Comparison of ENCODE assay signal across 31 mouse cellular contexts in the genomic region with DNA sequence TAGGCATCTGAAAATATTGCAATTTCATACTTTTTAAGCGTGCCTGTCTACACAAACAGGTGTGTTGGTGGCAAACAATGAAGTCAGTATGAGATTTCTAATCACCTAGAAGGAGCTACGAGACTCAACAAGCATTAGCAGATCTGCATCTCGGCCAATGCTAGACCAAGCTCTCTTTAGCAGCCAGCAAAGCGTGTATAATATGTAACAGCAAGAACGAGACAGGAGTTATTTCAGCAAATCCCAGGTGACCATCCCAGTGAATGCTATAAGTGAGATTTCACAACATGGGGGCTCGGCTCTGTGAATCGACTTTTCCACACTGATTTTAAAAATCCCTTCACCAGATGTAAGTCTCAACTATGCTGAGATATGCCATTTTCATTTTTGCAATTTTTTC.
DNase-seq lines count a peak whose midpoint lies in the region; ATAC-seq and TF ChIP-seq lines count a peak whose summit lies in the region.
"Had no signal": no experiment of that assay in that cellular context is flagged by ENCODE, and none has a peak within 500 bp of the region (broad histone marks: within the 10 kb centered on the region; RNA-seq: fewer than 3 reads in every experiment).

No protein-coding gene starts in this region.

- no peak overlapping the region for H3K9ac ChIP-seq in embryonic facial prominence, embryonic 13.5 days
- no peak overlapping the region for H3K9ac ChIP-seq in kidney, embryonic 15.5 days
- no peak overlapping the region for H3K9ac ChIP-seq in limb, embryonic 14.5 days (ENCODE audit: low read depth, low read length, severe bottlenecking)
- H3K9ac ChIP-seq: heart, embryonic 12.5 days; hindbrain, embryonic 13.5 days; liver, embryonic 12.5 days; liver, postnatal 0 days; neural tube, embryonic 13.5 days; stomach, embryonic 15.5 days had no signal

- ATAC-seq in embryonic facial prominence, embryonic 13.5 days (ENCODE audit: insufficient number of reproducible peaks, insufficient read depth, low FRiP score, low TSS enrichment, low read depth), result no peak
- ATAC-seq in kidney, embryonic 15.5 days (replicated peaks; ENCODE audit: low FRiP score), result no peak
- ATAC-seq in limb, embryonic 14.5 days (ENCODE audit: low FRiP score, low read depth), result peak; percentile 79
- ATAC-seq: activated CD4-positive, CD25-positive, alpha-beta regulatory T cell, adult 4 months; inflammation-experienced regulatory T-cells, adult 6 months; liver, embryonic 12.5 days; liver, postnatal 0 days had no signal

- no peaks in the 10 kb centered on the region for H3K36me3 ChIP-seq in embryonic facial prominence, embryonic 13.5 days
- no peaks in the 10 kb centered on the region for H3K36me3 ChIP-seq in embryonic facial prominence, embryonic 10.5 days (replicated peaks)
- no peaks in the 10 kb centered on the region for H3K36me3 ChIP-seq in kidney, embryonic 15.5 days
- H3K36me3 ChIP-seq in limb, embryonic 14.5 days (ENCODE audit: control insufficient read depth, insufficient read depth, low read length), result no peaks in the 10 kb centered on the region
- H3K36me3 ChIP-seq: heart, embryonic 12.5 days; hindbrain, embryonic 13.5 days; liver, embryonic 12.5 days; neural tube, embryonic 13.5 days; stomach, embryonic 15.5 days had no signal

- TF ChIP-seq POLR2A in brain, embryonic 14.5 days (IDR thresholded peaks at IDR 0.05; ENCODE audit: borderline replicate concordance, extremely low read depth, insufficient read depth, insufficient read length, poor library complexity, severe bottlenecking), result no peak
- no peak for TF ChIP-seq POLR2A in limb, embryonic 14.5 days (IDR thresholded peaks at IDR 0.05; ENCODE audit: borderline replicate concordance, extremely low read depth, insufficient read depth, insufficient read length)

- H3K9me3 ChIP-seq in embryonic facial prominence, embryonic 13.5 days, result no peaks in the 10 kb centered on the region
- H3K9me3 ChIP-seq in embryonic facial prominence, embryonic 10.5 days, result no peaks in the 10 kb centered on the region
- no peaks in the 10 kb centered on the region for H3K9me3 ChIP-seq in kidney, embryonic 15.5 days (replicated peaks)
- H3K9me3 ChIP-seq in limb, embryonic 14.5 days (ENCODE audit: control insufficient read depth, low read length), result no peaks in the 10 kb centered on the region
- H3K9me3 ChIP-seq: heart, embryonic 12.5 days; hindbrain, embryonic 13.5 days; liver, embryonic 12.5 days; neural tube, embryonic 13.5 days; stomach, embryonic 15.5 days had no signal

- 28% methylated on average over 7 of the region's 7 CpGs for WGBS in embryonic facial prominence, embryonic 13.5 days
- 67% methylated on average over 7 of the region's 7 CpGs for WGBS in embryonic facial prominence, embryonic 10.5 days
- 69% methylated on average over 7 of the region's 7 CpGs for WGBS in kidney, embryonic 15.5 days
- 24% methylated on average over 7 of the region's 7 CpGs for WGBS in limb, embryonic 14.5 days

- H3K4me1 ChIP-seq in embryonic facial prominence, embryonic 13.5 days, result peaks cover 15% of the 10 kb centered on the region
- H3K4me1 ChIP-seq in embryonic facial prominence, embryonic 10.5 days, result peaks cover 10% of the 10 kb centered on the region; the same call in 1 of the 2 replicates
- 0 out of 2 replicates have a peak, but pooled peaks cover 6% of the 10 kb centered on the region for H3K4me1 ChIP-seq in kidney, embryonic 15.5 days
- H3K4me1 ChIP-seq in limb, embryonic 14.5 days (ENCODE audit: control insufficient read depth, insufficient read depth, low read length), result peaks cover 15% of the 10 kb centered on the region
- H3K4me1 ChIP-seq: liver, embryonic 12.5 days; stomach, embryonic 15.5 days had no signal

- H3K4me3 ChIP-seq in embryonic facial prominence, embryonic 13.5 days, result no peak overlapping the region
- H3K4me3 ChIP-seq in embryonic facial prominence, embryonic 10.5 days, result no peak overlapping the region
- no peak overlapping the region for H3K4me3 ChIP-seq in kidney, embryonic 15.5 days (replicated peaks)
- H3K4me3 ChIP-seq in limb, embryonic 14.5 days (replicated peaks; ENCODE audit: low read length), result no peak overlapping the region
- H3K4me3 ChIP-seq: heart, adult 2 months; heart, embryonic 12.5 days; hindbrain, embryonic 13.5 days; liver, embryonic 12.5 days; neural tube, embryonic 13.5 days; stomach, embryonic 15.5 days had no signal

- H3K27ac ChIP-seq in embryonic facial prominence, embryonic 13.5 days, result no peak overlapping the region
- no peak overlapping the region for H3K27ac ChIP-seq in embryonic facial prominence, embryonic 10.5 days (replicated peaks)
- H3K27ac ChIP-seq in kidney, embryonic 15.5 days, result 0 out of 2 replicates have a peak overlapping the region, but pooled peaks have one; percentile 32
- H3K27ac ChIP-seq in limb, embryonic 14.5 days (replicated peaks; ENCODE audit: low read depth, low read length), result peak overlapping the region; percentile 3
- H3K27ac ChIP-seq: heart, adult 2 months; hindbrain, embryonic 13.5 days; kidney, postnatal 0 days; liver, embryonic 12.5 days; neural tube, embryonic 13.5 days; stomach, embryonic 15.5 days had no signal

- H3K4me2 ChIP-seq in embryonic facial prominence, embryonic 13.5 days, result peak overlapping the region; percentile 24
- H3K4me2 ChIP-seq in kidney, embryonic 15.5 days, result no peak overlapping the region
- H3K4me2 ChIP-seq in limb, embryonic 14.5 days (replicated peaks; ENCODE audit: low read depth, low read length, severe bottlenecking), result peak overlapping the region; percentile 24; the same call in 1 of the 2 replicates
- H3K4me2 ChIP-seq: hindbrain, embryonic 13.5 days; liver, embryonic 12.5 days; neural tube, embryonic 13.5 days; stomach, embryonic 15.5 days had no signal

- H3K27me3 ChIP-seq in embryonic facial prominence, embryonic 13.5 days, result no peaks in the 10 kb centered on the region
- H3K27me3 ChIP-seq in embryonic facial prominence, embryonic 10.5 days (replicated peaks; ENCODE audit: low read depth, poor library complexity, severe bottlenecking), result no peaks in the 10 kb centered on the region
- H3K27me3 ChIP-seq in kidney, embryonic 15.5 days, result no peaks in the 10 kb centered on the region
- no peaks in the 10 kb centered on the region for H3K27me3 ChIP-seq in limb, embryonic 14.5 days (ENCODE audit: control insufficient read depth, insufficient read depth, low read length)
- H3K27me3 ChIP-seq: CH12.LX; heart, embryonic 12.5 days; hindbrain, embryonic 13.5 days; liver, embryonic 12.5 days; neural tube, embryonic 13.5 days; stomach, embryonic 15.5 days had no signal

- no peak for DNase-seq in embryonic facial prominence, embryonic 10.5 days (ENCODE audit: low spot score)
- DNase-seq in kidney, adult 9 months, result no peak
- DNase-seq in brain, embryonic 14.5 days (ENCODE audit: low read depth), result peak; percentile 58
- peak; percentile 79 for DNase-seq in limb, embryonic 14.5 days (ENCODE audit: low spot score)
- no peak for DNase-seq in spleen, postnatal 14 days (ENCODE audit: low spot score in 2 of 2)
- DNase-seq in thymus, postnatal 25 days, result no peak
- DNase-seq: adrenal gland, adult 2 months; cerebellum, adult 11 months; cerebellum, adult 9-10 months; embryo, embryonic 11 days; gastrocnemius, postnatal 36 days; heart, adult 2 months; heart, postnatal 4 days; kidney, adult 18-20 months; layer of hippocampus, postnatal 36 days; left cerebral cortex, postnatal 4 days; liver, postnatal 0 days; lung, postnatal 36 days; right cerebral cortex, postnatal 14 days; thymus, postnatal 14 days had no signal

- TF ChIP-seq CTCF in brain, embryonic 14.5 days (IDR thresholded peaks at IDR 0.05; ENCODE audit: borderline replicate concordance, extremely low read depth, insufficient read depth, insufficient read length), result no peak

Comparison
In these comparisons a context has a peak if more than half of its experiments do, and no peak if none do; other contexts are left out.
1. H3K27ac ChIP-seq: peak in kidney, embryonic 15.5 days (single experiment) and limb, embryonic 14.5 days (single experiment); none in embryonic facial prominence, embryonic 13.5 days (single experiment) and embryonic facial prominence, embryonic 10.5 days (single experiment).
2. DNase-seq: peak in brain, embryonic 14.5 days (single experiment) and limb, embryonic 14.5 days (single experiment); none in embryonic facial prominence, embryonic 10.5 days (single experiment), kidney, adult 9 months (single experiment), spleen, postnatal 14 days (0 of 2) and thymus, postnatal 25 days (single experiment).